Mouse (Mus musculus) myocyte (in vitro differentiated cells): ENCODE results near the gene Tub.

Experiments used
- MYOD1 ChIP-seq, 3 experiments: IDR thresholded peaks; one replicate each; pipeline ENCODE4 v1.6.1; 2011; ENCODE audit warnings: control low read depth in 2 of 3, low read depth in 2 of 3, mild to moderate bottlenecking in 2 of 3, moderate library complexity in 1 of 3; ENCODE audit not compliant: insufficient read length in 2 of 3, control insufficient read depth in 1 of 3
- USF1 ChIP-seq: IDR thresholded peaks from one replicate; pipeline ENCODE4 v1.6.1; 2011; ENCODE audit warnings: low read depth, mild to moderate bottlenecking, control low read depth, moderate library complexity

- TF ChIP-seq USF1 (no peak), MYOD1 (IDR thresholded peaks at IDR 0.05; ENCODE audit: control insufficient read depth in 1 of 3, insufficient read length in 2 of 3, low read depth in 2 of 3) (no peak)
These were observed 4.0 kb downstream of the Tub start for GRCm38 (mm10) chr7:108954185-108954584.
